Mouse (Mus musculus) thymus, postnatal 25 days (tissue): Measurements from ENCODE around the gene Hrk.

Source experiments
- DNase-seq: peaks from one replicate; pipeline ENCODE4 v3.0.0; 2022

The Hrk gene

DNA sequence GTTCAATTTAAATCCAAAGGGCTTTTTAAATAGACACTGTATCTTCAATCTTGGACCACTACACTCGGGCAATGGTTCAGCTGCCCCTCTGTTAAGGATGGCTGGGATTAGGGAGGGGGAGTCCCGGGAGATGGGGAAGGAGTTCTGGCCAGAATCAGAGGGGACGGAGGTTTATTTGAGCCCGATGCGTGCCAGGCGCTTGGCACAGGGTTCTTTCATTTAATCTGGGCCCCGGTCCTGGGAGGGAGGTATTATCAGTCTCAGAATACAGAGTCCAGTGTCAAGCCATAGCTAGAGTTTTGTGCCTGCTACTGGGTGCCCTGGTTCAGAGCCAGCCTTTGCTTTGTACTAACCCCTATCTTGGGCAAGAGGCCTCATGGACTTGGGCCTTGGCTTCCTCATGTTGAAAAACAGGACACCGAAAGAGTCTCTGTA is 3.1 kb downstream of the Hrk start:
- DNase-seq = no peak

DNA sequence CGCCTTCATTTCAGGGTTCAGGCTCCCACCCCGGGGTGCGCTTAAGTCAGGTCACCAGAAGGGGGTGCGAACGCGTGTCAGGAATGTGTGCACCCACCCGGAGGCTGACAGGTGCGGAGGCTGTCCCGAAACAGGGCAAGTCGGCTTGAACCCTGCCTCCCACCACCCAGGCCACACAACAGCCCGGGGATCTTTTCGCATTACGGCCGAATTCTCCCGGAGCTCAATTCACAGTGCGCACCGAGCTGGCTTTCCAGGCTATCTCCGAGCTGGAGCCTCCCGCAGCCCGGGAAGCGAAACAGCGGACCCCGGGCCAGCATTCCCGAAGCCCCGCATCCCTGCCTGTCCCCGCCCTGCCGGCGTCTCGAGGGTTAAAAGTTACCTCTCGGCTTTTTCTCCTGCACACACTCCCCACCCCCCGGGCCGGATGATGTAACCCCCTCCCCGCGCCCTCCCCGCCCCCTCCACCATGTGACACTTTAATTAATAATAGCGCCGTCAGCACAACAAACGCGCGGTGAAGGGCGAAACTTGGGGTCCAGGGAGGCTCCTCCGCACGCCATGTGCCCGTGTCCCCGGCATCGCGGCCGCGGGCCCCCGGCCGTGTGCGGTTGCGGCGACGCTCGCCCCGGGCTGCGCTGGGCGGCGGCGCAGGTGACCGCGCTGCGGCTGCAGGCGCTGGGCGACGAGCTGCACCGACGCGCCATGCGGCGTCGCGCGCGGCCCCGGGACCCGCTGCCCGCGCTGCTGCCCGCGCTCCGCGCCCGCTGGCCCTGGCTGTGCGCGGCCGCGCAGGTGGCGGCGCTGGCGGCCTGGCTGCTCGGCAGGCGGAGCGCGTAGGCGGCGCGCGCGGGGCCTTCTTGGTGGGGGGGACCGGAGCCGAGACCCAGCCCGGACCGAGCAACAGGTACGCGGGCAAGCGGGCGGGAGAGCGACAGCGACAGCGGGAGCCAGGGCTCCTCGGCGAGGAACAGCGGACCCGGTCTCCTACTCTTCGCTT is 5.1 kb downstream of the Hrk start:
- DNase-seq = peak; percentile 34

DNA sequence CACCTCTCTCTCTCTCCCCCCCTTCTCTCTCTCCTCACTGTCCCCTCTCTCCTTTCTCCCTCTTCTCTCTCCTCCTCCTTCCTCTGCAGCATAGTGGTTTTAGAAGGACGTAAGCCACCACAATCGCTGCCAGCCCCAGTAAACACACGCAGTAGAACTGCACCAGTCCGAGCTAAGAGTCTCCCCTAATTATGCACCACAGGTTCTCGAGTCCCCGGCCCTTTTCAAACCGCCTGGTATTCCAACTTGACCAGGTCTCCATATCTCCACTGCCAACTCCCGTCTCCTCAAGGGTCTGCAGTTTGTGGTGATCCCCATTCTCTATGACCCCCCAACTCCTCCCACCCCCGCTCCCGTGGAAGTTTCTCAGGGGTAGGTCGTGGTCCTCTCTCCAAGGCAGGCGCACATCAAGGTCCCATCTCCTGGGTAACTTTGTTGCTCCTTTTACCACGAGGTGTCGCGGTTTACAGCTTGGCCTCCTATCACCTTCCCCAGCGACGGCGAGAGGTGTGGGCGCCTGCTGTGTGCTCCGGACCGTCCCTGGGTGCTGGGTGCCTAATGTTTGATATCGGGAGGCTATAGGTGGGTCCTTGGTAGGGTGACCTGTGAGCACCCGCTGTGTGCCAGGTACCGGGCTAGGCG is 6.6 kb downstream of the Hrk start:
- DNase-seq = peak; percentile 22

DNA sequence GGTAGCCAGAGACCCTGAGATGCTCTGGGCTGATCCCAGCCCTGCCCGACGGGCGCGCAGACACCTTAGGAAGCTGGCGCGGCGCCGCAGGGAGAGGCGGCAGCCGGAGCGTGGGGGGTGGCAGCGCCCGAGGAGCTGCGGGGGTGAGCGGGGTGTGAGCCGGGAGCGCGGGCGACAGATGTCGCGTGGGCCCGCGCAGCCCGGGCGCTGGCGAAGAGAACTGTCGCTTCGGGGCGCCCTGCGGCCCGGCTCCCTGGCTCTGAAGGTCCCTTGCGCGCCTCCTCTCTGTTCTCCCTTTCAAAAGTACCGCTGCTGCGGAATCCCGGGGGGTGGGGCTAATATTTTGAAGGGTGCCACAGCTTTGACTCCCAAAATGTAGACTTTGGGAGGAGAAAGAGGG is 7.2 kb downstream of the Hrk start:
- DNase-seq = no peak

DNA sequence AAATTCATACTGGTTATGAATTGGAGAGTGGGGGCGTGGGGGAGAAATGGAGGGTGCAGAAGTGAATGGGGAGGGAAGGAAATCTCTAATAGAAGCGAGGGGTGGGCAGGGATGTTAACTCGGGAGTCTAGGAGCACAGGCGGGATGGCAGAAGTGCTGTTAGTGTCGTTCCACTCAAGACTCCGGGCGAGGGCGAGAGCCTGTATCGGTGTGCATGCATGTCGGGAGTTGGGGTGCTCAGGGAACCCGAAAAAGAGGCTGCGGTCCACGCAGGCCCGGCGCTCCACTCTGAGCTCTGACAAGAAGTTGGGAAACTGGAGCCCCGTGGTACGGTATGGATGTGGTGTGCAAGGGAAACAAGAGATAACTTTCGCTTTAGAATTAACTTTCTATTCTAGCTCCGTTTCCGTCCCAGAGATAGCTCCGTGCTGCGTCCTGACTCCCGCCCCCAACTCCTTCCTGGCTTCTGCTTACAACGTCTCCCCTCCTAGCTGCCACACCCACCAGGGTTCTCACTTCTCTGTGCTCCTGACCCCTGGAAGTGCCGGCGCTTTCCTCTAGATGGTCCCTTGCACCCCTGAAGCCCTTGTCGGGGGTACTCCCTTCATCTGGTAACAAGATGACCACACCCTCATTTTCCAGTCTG is 7.8 kb downstream of the Hrk start:
- peak; percentile 7 for DNase-seq

DNA sequence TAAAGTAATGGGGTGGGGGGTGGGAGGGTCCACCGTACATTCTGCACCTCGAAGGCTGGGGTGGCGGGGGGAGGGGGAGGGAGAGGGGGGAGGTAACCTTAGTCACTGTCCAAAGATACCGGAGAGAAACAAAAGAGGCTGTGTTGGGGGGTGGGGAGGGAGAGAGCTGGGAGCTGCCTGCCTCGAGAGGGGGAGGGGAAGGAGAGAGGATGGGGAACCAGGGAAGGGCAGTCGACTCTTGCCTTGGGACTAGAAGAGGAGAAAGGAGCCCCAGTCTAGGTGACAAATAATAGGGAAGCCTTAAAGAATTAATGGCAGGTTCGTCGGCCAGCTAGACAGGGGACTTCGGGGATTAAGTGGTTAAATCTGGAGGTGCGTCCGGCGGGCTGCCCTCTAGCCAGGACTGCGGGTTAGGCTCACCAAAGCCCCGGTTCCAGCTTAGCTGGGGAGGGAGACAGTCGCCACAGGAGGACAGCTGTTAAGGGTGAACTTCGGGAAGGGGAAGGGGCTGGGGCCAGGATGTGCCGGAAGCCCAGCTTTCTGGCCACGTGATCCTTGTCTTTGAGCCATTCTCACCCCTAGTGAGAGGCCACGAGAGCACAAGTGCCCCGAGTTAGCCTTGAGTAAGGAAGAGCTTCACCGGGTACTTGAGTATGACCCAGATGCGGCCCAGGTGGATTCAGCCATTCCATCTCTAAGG is 10.0 kb downstream of the Hrk start:
- DNase-seq = no peak

DNA sequence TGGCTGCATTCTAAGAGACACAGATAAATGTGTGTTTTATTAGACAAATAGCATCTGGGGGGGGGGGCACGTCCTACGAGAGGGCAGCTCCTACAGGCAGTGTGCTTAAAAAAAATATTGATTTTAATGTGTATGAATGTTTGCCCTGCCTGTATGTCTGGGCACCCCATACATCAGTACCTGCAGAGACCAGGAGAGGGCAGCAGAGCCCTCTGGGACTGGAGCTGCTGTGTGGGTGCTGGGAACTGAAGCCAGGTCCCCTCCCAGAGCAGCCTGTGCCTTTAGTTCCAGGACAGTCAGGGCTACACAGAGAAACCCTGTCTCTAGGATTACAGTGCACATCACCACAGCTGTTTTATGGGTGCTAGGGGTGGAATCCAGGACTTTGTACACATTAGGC is 10.7 kb downstream of the Hrk start:
- DNase-seq = no peak

DNA sequence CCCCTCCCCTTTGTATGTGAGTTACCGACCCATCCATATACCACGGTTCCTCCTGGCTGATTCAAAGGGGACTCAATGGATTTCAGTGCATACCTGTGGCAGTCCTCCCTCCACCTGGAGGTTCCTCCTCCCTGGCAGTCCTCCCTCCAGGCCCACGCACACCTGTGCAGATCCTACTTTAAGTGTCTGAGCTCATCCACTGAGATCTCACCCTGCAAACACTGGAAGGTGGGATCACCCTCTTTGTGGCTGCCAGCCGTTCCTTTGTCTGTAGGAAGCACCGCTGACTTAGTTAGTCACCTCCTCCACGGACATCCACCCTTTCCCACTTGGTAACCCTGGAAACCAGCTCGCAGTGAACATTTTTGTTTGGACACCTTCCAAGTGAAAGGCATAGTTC is 13.2 kb downstream of the Hrk start:
- no peak for DNase-seq

DNA sequence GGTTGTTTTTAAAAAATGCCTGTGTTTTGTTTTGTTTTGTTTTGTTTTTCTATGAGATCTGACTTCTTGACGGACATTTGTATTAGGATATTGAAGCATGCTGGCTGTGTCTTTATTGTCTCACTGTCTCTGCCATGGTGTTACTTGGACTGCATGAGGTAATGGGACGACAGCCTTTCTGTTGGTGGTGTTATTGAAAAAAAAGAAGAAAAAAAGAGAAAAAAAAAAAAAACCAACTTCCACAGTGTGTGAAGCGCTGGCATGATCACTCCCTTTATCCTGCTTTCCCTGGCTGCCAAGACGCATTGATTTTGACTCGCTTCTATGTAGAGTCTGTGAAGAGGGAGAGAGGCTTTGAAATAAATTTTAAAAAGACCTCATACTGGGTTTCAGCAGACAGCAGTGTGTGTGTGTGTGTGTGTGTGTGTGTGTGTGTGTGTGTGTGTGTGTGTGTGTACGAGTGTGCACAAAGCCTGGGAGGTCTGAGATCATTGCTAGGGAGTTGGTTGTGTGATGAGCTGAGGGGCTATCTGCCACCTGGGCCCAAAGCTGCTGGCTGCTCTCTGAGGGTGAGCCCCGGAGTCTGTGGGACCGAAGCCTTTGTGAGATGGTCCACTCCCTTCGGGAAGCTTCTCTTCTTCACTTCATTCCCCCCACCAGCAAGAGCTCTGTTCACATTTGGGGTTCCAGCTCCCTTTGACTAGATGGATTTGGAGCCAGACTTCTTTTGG is 22.6 kb downstream of the Hrk start:
- DNase-seq = no peak

DNA sequence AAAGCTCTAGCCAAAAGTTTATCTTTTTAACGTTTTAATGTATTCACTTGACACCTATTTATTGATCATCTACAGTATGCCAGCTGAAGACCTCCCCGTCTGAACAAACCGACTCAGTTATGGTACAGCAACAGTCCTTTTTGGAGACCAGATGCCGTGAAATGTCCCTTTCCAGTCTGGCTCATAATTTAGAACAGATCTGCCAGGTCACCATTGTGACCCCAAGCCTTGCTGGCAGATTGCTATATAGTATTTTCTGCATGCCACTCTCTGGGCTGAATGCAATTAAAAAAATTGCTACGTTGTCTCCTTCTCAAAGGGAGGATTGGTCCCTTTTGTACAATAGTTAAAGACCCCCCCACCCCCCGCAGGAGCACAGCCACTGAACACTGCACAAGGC is 23.9 kb downstream of the Hrk start:
- DNase-seq = no peak

DNA sequence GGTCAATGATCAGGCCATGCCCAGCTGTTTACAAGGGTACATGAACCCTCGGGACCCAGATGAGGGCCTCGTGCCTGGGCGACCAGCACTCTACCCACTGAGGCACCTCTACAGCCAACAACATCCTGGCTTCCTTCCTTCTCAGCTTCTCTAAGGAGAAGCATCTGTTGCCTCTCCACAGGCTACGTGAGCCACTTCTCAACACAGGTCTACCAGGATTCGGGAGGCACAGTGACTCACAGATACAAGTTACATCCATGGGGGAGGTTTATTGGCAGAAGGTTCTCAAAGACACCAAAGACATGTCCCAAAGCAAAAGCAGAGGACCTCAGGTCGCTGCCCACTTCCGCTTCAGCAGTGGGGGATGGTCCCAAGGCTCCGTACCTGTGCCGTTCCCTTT is 26.0 kb downstream of the Hrk start:
- no peak for DNase-seq

DNA sequence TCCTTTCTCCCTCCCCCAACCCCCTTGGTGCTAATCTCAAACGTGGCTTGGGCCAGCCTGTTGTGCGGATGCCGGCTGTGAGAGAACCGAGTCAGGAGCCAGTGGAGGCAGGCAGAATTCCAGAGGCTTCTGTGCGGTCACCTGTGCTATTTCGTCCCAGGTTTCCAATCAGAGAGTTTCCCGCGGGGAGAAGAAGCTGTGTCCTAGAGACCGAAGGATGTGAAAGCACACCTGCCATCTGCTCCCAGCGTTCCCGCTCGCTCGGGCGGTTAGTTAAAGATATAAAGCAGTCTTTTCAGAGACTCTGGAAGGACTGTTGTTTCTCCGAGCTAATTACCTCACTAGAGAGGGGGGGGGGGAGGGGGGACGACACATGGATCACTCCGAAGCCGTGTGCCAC is 27.8 kb downstream of the Hrk start:
- no peak for DNase-seq

DNA sequence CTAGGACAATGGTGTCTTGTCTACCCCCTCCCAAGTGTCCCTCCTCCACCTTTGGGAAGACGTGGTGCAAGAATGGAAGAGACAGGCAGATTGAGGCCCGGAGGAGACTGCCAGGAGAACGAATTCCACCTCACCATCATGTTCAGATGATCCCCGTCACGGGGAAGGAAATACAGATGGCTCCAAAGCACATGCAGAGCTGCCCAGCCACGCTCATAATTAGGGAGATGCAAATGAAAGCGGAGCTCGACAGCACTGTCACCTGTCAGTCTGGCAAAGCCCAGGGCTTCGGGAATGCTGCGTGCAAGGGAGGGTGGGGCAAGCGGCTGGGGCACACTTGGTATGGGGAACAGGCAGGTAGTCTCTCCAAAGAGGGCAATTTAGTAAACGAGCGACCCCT is 33.0 kb downstream of the Hrk start:
- DNase-seq = no peak

DNA sequence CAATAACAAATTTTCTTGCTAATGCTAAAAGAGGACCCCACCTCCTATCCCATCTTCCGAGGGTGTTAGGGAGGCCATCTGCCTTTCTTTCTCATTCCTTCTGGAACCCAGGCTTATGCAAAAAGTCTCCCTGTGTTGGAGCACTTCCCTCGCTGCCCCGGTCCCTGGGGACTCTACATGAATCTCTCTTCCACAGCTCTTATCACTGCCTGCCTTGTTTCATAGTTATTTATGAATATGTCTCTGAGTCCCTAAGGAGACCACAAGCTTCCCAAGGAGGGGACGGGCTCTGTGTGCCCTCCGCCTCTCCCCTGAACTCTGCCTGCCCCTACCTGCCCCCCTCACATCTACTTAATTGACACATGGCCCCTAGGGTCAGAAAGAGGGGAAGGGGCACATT is 35.2 kb downstream of the Hrk start:
- DNase-seq = no peak

DNA sequence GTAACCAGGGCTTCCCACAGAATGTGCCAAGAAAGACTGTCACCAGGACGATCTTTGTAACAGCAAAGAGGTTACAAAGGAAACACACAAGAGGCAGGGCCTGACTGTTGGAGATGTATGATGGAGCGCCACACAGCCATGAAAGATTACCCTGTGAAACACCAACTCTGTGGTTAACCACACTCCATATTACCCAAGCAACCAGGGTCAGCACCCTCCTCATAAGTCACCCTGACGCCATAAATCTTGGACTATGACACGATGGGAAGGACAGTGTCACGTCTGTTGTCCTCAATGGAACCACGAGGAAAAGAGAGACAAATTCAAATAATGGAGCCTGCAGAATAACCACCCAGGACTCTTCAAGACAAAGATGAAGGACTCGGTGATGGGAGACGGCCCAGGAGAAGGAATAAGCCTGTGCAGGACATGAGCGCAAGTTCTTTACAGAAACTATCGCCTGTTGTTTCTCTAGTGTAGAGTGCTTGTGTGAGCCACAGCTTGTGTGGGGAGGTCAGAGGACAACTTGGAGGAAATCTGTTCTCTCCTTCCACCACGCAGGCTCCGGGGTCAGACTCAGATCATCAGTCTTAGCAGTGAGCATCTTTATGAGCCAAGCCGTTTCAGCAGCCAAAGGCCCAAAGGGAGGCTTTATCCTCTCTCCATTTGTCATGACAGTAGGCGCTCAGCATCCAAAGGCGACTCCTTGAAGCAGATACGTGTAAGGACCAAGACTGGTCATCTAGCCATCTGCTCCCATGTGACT is 40.4 kb downstream of the Hrk start:
- no peak for DNase-seq

DNA sequence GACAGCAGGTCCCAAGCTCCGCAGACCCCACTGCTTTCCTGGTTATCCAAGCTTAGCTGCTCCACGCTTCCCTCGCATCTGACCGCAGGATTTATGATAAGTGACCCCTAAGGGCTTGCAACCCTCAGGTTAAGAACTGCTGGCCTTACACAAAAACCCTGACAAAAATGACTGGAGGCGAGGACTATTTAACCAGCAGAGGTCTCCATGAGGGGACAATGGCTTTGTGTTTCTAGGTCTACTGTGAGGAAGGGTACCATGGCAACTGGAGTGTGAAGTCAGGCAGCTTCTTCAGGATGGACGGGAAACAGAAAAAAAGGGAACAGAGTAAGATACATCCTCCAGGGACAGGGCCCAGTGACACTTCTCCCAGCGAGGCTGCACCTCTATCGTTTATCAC is 41.4 kb downstream of the Hrk start:
- no peak for DNase-seq

DNA sequence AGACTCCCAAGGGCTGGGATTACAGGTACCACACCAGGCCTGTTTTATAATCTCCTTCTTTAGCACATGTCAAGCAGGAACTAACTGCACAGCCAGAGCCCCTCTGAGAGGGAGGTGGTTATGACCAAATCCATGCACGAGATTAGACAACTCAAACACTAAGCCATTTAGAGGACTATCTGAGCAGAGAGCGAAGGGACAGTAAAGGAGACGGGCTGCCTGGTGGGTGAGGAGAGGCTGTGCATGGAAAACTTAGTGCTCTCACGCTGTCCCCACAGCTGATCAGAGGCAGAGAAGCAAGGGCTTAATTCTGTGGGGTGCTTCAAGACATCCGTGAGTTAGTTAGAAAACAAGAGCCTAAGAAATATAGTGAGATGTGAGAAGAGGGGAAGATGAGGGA is 49.6 kb downstream of the Hrk start:
- no peak for DNase-seq

DNA sequence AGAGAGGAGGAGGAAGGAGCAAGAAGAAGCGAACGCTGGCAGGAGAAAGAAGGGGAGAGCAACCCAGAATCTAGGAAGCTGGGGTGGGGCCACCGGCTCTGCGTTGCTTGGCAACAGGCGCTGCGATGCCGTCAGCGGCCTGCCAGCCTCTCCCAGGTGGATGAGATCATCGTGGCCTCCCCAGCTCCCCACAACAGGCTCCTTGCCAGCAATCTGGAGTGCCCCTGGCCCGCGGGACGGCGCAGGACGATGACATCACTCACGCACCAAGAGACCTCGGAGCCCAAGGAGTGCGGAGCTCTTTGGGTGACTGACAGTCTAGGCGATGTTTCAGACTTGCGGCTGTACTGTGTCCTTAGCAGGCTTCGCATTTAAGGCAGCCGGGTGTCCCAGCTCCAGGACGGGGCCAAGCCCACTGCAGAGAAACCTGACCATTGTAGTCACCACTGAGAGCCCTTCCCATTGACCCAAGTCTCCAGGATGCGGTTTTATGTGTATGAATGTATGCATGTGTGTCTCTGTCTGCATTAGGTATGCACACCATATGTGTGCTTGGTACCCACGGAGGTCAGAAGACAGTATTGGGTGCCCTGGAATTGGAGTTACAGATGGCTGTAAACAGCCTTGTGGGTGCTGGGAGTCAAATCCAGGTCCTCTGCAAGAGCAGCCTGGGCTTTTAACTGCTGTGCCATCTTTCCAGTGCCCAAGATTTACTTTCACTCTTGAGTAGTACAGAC is 50.1 kb downstream of the Hrk start:
- DNase-seq = peak; percentile 9

DNA sequence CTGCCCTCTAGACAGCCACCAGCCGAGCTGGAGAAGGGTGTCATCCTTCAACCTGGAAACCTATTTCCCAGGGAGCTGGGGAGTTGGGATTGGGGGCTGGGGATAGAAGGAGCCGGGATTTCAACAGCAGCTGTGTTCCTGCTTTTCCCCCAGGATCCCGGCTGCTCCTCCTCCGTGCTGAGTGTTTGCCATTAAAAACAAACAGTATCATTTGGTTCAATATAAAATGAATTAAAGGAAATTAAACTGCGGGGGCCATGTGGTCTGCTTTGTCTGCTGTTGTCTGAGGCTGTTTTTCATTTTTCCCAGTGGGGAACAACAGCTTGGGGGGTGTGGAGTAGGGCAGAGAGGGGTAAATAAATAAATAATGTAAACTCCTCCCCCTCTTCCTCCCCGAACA is 53.0 kb downstream of the Hrk start:
- DNase-seq = no peak

DNA sequence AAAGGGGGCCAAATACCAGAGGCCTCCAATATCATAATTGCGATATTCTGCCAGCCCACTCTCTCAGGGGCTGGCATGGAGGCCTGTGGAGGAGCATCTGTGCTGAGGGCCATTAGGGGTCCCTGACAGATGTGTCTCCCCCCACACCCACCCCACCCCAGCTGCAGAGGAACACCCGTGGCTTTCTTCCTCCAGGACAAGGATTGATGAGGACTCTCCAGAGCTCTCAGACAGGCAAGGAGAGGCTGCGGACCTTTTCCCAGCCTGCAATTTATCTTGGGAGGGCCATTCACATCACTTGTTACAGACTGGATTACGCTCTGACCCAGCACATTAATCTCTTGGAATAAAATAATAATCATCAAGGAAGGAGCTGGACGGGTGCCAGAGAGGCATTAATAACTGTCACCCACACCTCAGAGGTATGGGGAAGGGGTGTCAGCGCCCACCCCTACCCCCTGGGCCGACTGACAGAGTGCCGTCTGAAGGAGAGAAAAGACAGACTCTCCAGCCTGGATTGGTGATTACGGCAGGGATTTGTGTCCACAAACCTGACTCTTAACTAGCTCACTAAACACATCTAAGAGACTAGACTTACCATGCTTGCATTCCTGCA is 58.8 kb downstream of the Hrk start:
- DNase-seq = no peak
